Mouse (Mus musculus): ENCODE data around the gene Ss18l1. TPM values are rescaled to one million over a fixed set of nuclear protein-coding genes. Genes with fewer than 3 reads are reported as not detected.
A peak's percentile ranks its signal among the peaks of the same experiment; 100 is the strongest.

The Ss18l1 gene
- polyA plus RNA-seq, 1 experiment: 0.07 TPM

DNA sequence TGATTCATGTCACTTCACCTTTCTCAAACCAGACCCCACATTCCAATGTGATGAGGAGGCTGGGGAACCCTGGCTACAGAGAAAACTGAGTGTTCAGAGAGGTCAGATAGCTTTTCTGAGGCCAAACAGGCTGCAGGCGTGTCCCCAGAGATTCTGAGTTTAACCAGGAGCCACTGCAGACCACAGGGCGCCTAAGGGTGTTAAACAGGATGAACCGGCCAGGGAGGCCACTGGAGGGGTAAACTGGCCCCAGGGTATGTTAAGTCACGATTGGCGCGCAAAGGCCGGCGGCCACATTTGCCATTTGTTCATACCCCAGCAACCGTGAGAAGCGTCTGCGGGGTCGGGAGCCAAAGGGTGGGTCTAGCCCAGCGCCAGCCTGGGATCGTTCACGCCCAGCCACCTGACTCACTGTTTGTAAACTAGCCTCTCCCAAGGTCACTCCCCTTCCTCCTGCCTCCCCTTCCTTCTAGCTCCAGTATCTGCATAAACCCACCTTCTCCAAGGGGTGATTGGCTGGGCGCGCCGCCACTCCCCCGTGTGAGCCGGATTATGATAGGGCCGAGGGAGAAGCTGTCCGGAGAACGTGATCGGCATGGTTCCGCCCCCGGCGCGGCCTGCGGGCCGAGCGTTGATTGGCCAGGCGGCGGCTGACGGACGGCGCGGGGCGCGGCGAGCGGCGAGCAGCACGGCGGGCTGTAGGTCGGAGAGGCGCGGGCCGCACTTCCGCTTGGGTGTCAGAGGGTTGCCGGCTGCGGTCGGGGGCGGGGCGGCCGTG, 76.5 kb downstream of the Ss18l1 start, which contains the start of gene Osbpl2:
Gene Osbpl2, plus strand, starts transcription at position 646 of the 778 bp plus-strand sequence.
- no peaks in the 10 kb centered on the region for H3K9me3 ChIP-seq (ENCODE audit: control insufficient read depth, low read length)
- TF ChIP-seq GATA1 (IDR thresholded peaks at IDR 0.05; ENCODE audit: low read length) (no peak), TAL1 (IDR thresholded peaks at IDR 0.05; ENCODE audit: low read length) (no peak)
- H3K4me1 ChIP-seq (ENCODE audit: control insufficient read depth): peaks cover 49% of the 10 kb centered on the region
- peak within 1 kb of the TSS; percentile 86 for H3K4me3 ChIP-seq (replicated peaks)
- peaks cover 7% of the 10 kb centered on the region for H3K36me3 ChIP-seq (ENCODE audit: control insufficient read depth)
- peaks cover 38% of the 10 kb centered on the region for H3K27me3 ChIP-seq (ENCODE audit: control insufficient read depth)

Other genes starting within 250 kb of the Ss18l1 start
- gene Taf4, start 65.9 kb upstream of the Ss18l1 start, polyA plus RNA-seq (2012): 2.2 and 2.6 TPM in 2 replicates
- gene Lsm14b, start 17.5 kb upstream of the Ss18l1 start, polyA plus RNA-seq (2012): 2.3 and 2.5 TPM in 2 replicates
- gene Psma7, start 76 bp upstream of the Ss18l1 start, polyA plus RNA-seq (2012): 6.1 and 6.3 TPM in 2 replicates
- 0.58 and 1.0 TPM in 2 replicates for gene Mtg2, start 28.1 kb downstream of the Ss18l1 start, polyA plus RNA-seq (2012)
- gene Hrh3, start 62.0 kb downstream of the Ss18l1 start, polyA plus RNA-seq (2012): not detected in 2 replicates
- gene Osbpl2, start 76.8 kb downstream of the Ss18l1 start, polyA plus RNA-seq (2012): 0.76 and 1.2 TPM in 2 replicates
- gene Adrm1, start 129.0 kb downstream of the Ss18l1 start, polyA plus RNA-seq (2012): 69.4 and 72.6 TPM in 2 replicates
- 0.08 and 0.14 TPM in 2 replicates for gene Lama5, start 183.3 kb downstream of the Ss18l1 start, polyA plus RNA-seq (2012)
- 41.7 and 141 TPM in 2 replicates for gene Rps21, start 214.9 kb downstream of the Ss18l1 start, polyA plus RNA-seq (2012)
- gene Cables2, start 231.0 kb downstream of the Ss18l1 start, polyA plus RNA-seq (2012): 0.77 and 1.2 TPM in 2 replicates
- gene Rbbp8nl, start 247.4 kb downstream of the Ss18l1 start, polyA plus RNA-seq (2012): not detected in 2 replicates